Mouse (Mus musculus) intestine, embryonic 15.5 days (tissue): ENCODE results near the gene Pkdcc. TPM values are rescaled to one million over a fixed set of nuclear protein-coding genes. Genes with fewer than 3 reads are reported as not detected.

Source experiments
- ATAC-seq: fragments of 200-750 bp; cut with Nextera tagmentation; 2 replicates; pipeline ENCODE4 v1.8.0; 2017; ENCODE audit warnings: moderate TSS enrichment, moderate library complexity
- H3K27ac ChIP-seq: fragments of 300-500 bp; sonication (generic); 2 replicates; pipeline ENCODE4 v1.5.1; 2015; ENCODE audit warnings: mild to moderate bottlenecking, inconsistent platforms
- H3K27me3 ChIP-seq: fragments of 300-500 bp; sonication (generic); replicated peaks from 2 replicates; pipeline ENCODE4 v1.6.1; 2015; ENCODE audit warnings: inconsistent platforms
- H3K36me3 ChIP-seq: fragments of 300-500 bp; sonication (generic); 2 replicates; pipeline ENCODE4 v1.6.1; 2015; ENCODE audit warnings: inconsistent platforms
- H3K4me1 ChIP-seq: fragments of 300-500 bp; sonication (generic); replicated peaks from 2 replicates; pipeline ENCODE4 v1.6.1; 2015; ENCODE audit warnings: inconsistent platforms
- H3K4me2 ChIP-seq: fragments of 300-500 bp; sonication (generic); replicated peaks from 2 replicates; pipeline ENCODE4 v1.6.1; 2015; ENCODE audit warnings: mild to moderate bottlenecking, inconsistent platforms
- H3K4me3 ChIP-seq: fragments of 300-500 bp; sonication (generic); replicated peaks from 2 replicates; pipeline ENCODE4 v1.5.1; 2015; ENCODE audit warnings: inconsistent platforms
- H3K9ac ChIP-seq: fragments of 300-500 bp; sonication (generic); 2 replicates; pipeline ENCODE4 v1.6.1; 2015; ENCODE audit warnings: inconsistent platforms
- H3K9me3 ChIP-seq: fragments of 300-500 bp; sonication (generic); 2 replicates; pipeline ENCODE4 v1.6.1; 2016; ENCODE audit warnings: inconsistent platforms
- WGBS: fragments of 180-500 bp; shearing (Covaris S2); methylation state at CpG from one replicate; pipeline ENCODE4 v1.1.7; 2015; 5-methylcytosine and 5-hydroxymethylcytosine counted together
- polyA plus RNA-seq: library from polyadenylated mRNA; unstranded; fragments of >200 nt; fragmentation: Nextera tagmentation; extraction: Ambion mirVana; gene quantifications from 2 replicates; pipeline ENCODE4 v1.2.1, GENCODE M21; 2015

The Pkdcc gene
- polyA plus RNA-seq, result 26.9 and 28.4 TPM in 2 replicates

DNA sequence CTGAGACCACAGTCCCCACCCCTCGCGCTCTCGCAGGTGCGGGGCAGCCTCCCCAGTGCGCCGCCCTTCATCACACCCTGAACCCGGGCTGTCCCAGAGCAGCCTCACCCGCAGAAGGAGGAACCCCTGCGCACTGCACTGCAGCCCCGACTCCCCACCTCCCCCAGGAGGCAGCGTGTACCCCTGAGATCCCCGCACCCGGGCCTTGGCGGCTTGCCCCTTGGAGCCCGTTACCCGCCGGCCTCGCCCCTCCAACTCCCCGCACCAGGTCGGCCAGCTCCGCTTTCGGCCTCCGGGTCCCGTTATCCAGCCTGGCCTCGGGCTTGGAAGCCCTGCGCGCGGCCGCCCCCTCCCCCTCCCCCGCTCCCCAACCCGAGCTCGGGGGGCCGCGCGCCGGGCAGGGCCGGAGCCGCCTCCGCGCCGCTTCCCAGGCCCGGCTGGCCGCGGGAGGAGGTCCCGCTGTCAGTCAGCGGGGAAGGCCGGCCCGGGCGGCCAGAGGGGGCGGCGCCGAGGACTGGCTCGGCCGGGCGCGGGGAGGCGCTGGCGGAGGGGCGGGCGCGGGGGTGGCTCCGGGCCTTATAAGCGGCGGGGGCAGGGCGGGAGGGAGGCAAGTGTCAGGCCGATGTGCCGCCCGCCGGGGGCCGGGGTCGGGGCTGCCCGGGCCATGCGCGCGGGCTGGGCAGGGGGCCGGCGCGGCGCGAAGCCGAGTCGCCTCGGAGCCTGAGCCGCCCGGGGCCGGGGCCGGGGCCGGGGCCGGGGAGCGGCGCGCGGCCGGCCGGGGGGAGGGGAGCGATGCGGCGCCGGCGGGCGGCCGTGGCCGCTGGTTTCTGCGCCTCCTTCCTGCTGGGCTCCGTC, at the start of gene Pkdcc:
Gene Pkdcc (plus strand): TSS at position 619 of the 855 bp plus-strand sequence.
- no peaks in the 10 kb centered on the region; the same call in 1 of the 2 replicates for H3K36me3 ChIP-seq
- peak within 1 kb of the TSS; percentile 90 for H3K4me2 ChIP-seq
- peaks cover 37% of the 10 kb centered on the region for H3K4me1 ChIP-seq
- peak within 1 kb of the TSS; percentile 96 for H3K4me3 ChIP-seq
- H3K27me3 ChIP-seq, result no peaks in the 10 kb centered on the region
- under 1% methylated on average over 53 of the region's 105 CpGs for WGBS
- peak within 1 kb of the TSS; percentile 89 for H3K27ac ChIP-seq
- H3K9me3 ChIP-seq, result no peaks in the 10 kb centered on the region
- ATAC-seq, result peak; percentile 91
- H3K9ac ChIP-seq, result peak within 1 kb of the TSS; percentile 100

DNA sequence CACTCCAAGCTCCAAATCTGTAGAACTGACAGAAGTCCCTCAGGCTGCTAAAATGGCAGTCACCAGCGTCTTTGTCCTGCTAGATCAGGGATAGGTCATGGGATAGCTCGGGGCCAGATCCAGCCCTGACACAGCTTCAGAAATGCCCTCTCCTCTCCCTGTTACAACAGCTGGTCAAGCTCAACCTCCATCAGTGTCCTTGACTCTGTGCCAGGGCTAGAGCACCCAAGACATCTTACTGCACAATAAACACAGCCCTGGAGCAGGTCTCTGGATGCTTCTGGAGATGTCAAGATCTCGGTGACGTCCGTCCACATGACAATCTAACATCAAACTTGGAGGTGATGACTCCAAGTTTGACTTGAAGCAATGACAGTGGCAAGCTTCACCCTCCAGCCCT, 48.9 kb upstream of the Pkdcc start:
- ATAC-seq, result no peak
- Histone ChIP-seq H3K36me3 (no peaks in the 10 kb centered on the region), H3K9me3 (no peaks in the 10 kb centered on the region), H3K9ac (no peak overlapping the region), H3K4me3 (no peak overlapping the region), H3K27ac (no peak overlapping the region), H3K4me1 (peaks cover 19% of the 10 kb centered on the region), H3K27me3 (peaks cover 6% of the 10 kb centered on the region; the same call in 1 of the 2 replicates), H3K4me2 (0 out of 2 replicates have a peak overlapping the region, but pooled peaks have one; percentile 9)
- WGBS, result 68% methylated on average over 5 of the region's 5 CpGs

DNA sequence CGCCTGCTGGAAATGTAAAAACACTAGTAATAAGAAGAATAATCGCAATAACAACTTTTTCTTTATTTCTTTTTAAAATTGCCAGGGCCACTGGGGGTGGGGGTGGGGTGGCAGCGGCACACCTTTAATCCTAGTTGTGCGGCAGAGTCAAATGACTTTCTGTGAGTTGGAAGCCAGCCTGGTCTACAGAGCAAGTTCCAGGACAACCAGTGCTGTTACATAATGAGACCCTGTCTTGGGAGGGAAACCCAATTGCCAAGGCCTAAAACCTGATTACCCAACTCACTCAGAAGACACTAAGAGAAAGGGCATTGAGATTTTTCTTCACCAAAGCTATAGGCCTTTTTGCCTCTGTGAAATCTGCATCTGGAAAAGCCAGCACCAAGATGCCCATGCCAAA, 38.9 kb upstream of the Pkdcc start:
- Histone ChIP-seq H3K27me3 (no peaks in the 10 kb centered on the region), H3K9me3 (no peaks in the 10 kb centered on the region), H3K4me1 (0 out of 2 replicates have a peak, but pooled peaks cover 3% of the 10 kb centered on the region), H3K36me3 (no peaks in the 10 kb centered on the region), H3K4me2 (no peak overlapping the region), H3K27ac (no peak overlapping the region), H3K4me3 (no peak overlapping the region), H3K9ac (no peak overlapping the region)
- WGBS, result 88% methylated on average over 4 of the region's 4 CpGs
- no peak for ATAC-seq

DNA sequence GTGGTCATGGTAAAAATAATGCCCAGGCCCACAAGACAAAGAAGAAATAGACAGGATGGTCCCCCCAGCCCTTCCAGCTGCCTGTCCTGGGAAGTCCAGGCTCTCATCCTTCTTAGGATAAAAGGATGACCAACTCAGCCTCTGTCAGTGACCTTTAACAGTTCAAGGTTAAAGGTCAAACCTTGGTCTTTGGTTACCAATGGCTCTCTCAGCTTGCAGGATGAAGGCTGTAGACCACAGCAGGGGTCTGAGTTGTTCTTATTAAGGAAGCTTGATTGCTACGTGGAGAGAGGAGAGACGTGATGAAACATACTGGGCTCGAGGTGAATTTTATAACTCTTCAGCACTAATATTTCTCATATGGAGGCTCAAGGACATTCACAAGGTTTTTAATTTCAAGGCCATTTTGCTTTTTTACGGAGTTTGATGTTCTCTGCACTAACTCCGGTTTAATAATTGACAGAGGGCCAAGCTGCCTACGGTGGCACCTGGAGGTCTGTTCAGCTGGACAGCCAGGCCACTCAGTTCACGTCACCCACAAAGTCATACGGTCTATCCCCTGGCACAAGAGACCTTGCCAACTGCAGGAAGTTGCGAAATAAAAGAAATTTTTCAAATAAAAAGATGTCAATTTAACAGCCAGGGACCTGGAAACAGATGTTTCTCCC, 36.5 kb upstream of the Pkdcc start:
- Histone ChIP-seq H3K9me3 (no peaks in the 10 kb centered on the region), H3K4me2 (no peak overlapping the region), H3K4me3 (no peak overlapping the region), H3K36me3 (no peaks in the 10 kb centered on the region), H3K27me3 (no peaks in the 10 kb centered on the region), H3K27ac (no peak overlapping the region), H3K4me1 (peaks cover 3% of the 10 kb centered on the region; the same call in 1 of the 2 replicates), H3K9ac (no peak overlapping the region)
- WGBS, result 59% methylated on average over 9 of the region's 9 CpGs
- peak; percentile 78 for ATAC-seq

DNA sequence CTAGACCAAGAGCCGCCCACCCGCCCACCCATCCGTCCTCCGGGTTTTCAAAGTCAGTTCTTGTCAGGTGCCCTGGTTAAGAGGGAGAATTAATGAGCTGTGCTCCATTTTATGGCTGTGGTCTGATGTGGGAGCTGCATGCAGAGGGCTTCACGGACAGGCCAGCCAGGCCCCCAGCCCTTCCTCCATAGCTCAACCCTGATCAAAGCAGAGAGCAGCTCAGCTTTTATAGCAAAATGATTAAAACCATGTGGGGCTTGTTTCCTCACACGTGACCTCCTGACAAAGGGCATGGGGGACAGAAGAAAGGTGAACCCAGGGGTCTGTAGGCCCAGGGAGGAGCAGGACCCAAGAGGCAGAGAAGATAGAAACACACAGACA, 36.0 kb upstream of the Pkdcc start:
- H3K4me2 ChIP-seq, result no peak overlapping the region
- no peak overlapping the region for H3K27ac ChIP-seq
- 0 out of 2 replicates have a peak, but pooled peaks have one; percentile 23 for ATAC-seq
- H3K36me3 ChIP-seq, result no peaks in the 10 kb centered on the region
- WGBS, result 56% methylated on average over 6 of the region's 6 CpGs
- H3K9me3 ChIP-seq, result no peaks in the 10 kb centered on the region
- no peak overlapping the region for H3K9ac ChIP-seq
- no peak overlapping the region for H3K4me3 ChIP-seq
- peaks cover 3% of the 10 kb centered on the region; the same call in 1 of the 2 replicates for H3K4me1 ChIP-seq
- no peaks in the 10 kb centered on the region for H3K27me3 ChIP-seq

DNA sequence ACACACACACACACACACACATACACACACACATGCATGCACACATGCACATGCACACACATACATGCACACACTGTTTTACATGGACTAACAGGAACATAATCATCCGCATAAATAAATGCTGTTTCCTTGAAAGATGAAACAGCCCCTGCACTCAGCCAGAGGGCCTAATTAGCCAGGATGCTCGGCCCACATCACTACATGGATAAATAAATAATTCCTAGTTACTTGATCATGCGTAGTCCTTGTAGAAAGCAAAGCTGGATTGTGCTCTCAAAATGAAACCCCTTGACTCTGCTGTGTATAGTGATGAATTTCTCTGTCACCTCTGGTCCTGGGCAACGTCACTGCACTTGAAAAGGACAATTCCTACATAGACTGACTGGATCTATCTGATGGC, 35.5 kb upstream of the Pkdcc start:
- Histone ChIP-seq H3K4me1 (peaks cover 3% of the 10 kb centered on the region; the same call in 1 of the 2 replicates), H3K4me3 (no peak overlapping the region), H3K27ac (no peak overlapping the region), H3K9me3 (no peaks in the 10 kb centered on the region), H3K27me3 (no peaks in the 10 kb centered on the region), H3K9ac (no peak overlapping the region), H3K4me2 (no peak overlapping the region), H3K36me3 (no peaks in the 10 kb centered on the region)
- ATAC-seq, result no peak
- 79% methylated on average over 4 of the region's 4 CpGs for WGBS

DNA sequence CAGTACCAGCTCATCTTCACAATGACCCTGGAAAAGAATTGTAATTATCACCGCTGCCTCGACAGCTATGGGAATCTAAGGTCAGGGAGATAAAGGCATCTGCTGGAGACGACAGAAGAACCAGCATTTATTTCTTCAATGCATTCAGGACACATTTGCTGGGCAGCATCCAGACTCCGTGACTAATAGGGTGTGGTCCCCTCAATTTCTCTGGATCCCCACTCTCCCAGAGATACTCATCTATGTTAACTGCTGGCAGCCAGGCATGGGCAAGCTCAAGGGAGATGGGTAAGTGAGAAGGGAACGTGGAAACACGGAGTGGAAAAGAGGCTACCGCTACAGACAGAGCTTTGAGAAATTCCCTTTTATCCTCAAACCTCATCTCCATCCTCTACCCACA, 34.0 kb upstream of the Pkdcc start:
- no peaks in the 10 kb centered on the region for H3K36me3 ChIP-seq
- H3K9me3 ChIP-seq, result no peaks in the 10 kb centered on the region
- no peak overlapping the region for H3K27ac ChIP-seq
- no peak overlapping the region for H3K4me3 ChIP-seq
- H3K4me2 ChIP-seq, result no peak overlapping the region
- no peak for ATAC-seq
- H3K4me1 ChIP-seq, result peaks cover 3% of the 10 kb centered on the region; the same call in 1 of the 2 replicates
- no peak overlapping the region for H3K9ac ChIP-seq
- 71% methylated on average over 7 of the region's 7 CpGs for WGBS
- no peaks in the 10 kb centered on the region for H3K27me3 ChIP-seq

DNA sequence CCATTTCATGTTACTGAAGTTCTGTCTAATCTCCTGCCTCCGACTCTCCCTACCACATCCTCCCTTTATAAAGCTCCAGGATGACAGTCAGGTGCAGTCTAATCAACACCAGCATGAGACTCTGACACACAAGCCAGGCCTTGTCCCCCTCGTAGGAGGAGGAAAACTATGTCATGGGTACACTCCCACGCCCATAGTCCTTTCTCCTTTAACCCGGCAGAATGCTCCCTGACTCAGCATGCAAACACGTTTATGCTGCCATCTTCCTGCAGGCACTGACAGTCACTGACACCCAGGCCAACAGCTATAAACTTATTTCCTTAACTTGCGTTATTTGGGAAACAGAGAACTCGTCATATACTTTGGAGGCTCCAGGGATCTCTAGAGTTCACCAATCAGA, 33.5 kb upstream of the Pkdcc start:
- H3K9ac ChIP-seq, result no peak overlapping the region
- ATAC-seq, result peak; percentile 54
- no peaks in the 10 kb centered on the region for H3K36me3 ChIP-seq
- no peak overlapping the region for H3K4me2 ChIP-seq
- peaks cover 3% of the 10 kb centered on the region; the same call in 1 of the 2 replicates for H3K4me1 ChIP-seq
- no peak overlapping the region for H3K4me3 ChIP-seq
- 52% methylated on average over 7 of the region's 7 CpGs for WGBS
- no peaks in the 10 kb centered on the region for H3K9me3 ChIP-seq
- H3K27me3 ChIP-seq, result no peaks in the 10 kb centered on the region
- H3K27ac ChIP-seq, result no peak overlapping the region

DNA sequence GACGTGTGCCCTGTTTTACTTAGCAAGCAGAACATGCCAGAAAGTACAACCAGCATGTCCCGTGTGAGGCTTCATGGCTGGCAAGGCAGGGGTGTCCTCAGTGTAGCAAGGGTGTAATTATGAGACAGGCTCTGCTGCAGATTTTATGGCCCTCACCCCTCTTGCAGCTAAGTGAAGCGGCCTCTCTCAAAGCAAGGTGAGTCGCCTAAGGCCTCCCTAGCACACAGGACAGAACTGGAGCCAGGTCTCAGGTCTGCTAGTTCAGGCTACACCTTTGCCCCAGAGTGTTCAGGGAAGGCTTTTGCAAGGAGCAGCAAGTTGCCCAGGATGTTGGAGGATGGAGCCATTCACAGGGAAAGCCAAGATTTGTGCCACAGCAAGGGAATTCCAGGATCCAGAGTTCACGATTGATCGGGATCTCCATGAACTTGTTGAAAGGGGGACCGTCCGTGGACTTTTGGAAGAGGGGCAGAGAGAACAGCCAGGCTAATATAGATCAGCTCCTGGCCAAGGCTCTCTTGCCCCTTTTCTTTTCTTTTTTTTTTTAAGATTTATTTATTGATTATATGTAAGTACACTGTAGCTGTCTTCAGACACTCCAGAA, 32.9 kb upstream of the Pkdcc start:
- Histone ChIP-seq H3K27me3 (no peaks in the 10 kb centered on the region), H3K4me2 (no peak overlapping the region), H3K27ac (no peak overlapping the region), H3K4me1 (peaks cover 3% of the 10 kb centered on the region; the same call in 1 of the 2 replicates), H3K9me3 (no peaks in the 10 kb centered on the region), H3K9ac (no peak overlapping the region), H3K36me3 (no peaks in the 10 kb centered on the region), H3K4me3 (no peak overlapping the region)
- WGBS, result 73% methylated on average over 8 of the region's 8 CpGs
- ATAC-seq, result peak; percentile 39

DNA sequence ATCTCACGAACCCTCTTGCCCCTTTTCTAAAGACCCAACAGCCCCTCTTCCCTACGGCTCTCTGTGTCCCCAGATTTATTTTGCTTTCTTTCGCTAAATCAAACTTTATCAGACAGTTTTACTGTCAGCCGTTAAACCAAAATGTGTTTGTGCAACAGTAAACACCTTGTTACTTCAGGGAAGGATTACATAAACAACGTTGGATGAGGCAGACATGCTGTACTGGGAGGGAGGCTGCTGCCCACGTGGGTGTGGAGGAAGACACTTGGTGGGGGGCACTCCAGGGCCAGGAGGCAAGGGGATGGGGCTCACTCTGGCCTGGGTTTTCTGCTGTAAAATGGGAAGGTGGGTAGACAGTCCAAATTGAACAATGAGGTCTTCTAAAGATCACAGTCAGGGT, 32.3 kb upstream of the Pkdcc start:
- Histone ChIP-seq H3K9ac (no peak overlapping the region), H3K4me3 (no peak overlapping the region), H3K4me1 (peaks cover 3% of the 10 kb centered on the region; the same call in 1 of the 2 replicates), H3K36me3 (no peaks in the 10 kb centered on the region), H3K9me3 (no peaks in the 10 kb centered on the region), H3K27ac (no peak overlapping the region), H3K27me3 (no peaks in the 10 kb centered on the region), H3K4me2 (no peak overlapping the region)
- WGBS, result 54% methylated on average over 6 of the region's 6 CpGs
- ATAC-seq, result no peak

DNA sequence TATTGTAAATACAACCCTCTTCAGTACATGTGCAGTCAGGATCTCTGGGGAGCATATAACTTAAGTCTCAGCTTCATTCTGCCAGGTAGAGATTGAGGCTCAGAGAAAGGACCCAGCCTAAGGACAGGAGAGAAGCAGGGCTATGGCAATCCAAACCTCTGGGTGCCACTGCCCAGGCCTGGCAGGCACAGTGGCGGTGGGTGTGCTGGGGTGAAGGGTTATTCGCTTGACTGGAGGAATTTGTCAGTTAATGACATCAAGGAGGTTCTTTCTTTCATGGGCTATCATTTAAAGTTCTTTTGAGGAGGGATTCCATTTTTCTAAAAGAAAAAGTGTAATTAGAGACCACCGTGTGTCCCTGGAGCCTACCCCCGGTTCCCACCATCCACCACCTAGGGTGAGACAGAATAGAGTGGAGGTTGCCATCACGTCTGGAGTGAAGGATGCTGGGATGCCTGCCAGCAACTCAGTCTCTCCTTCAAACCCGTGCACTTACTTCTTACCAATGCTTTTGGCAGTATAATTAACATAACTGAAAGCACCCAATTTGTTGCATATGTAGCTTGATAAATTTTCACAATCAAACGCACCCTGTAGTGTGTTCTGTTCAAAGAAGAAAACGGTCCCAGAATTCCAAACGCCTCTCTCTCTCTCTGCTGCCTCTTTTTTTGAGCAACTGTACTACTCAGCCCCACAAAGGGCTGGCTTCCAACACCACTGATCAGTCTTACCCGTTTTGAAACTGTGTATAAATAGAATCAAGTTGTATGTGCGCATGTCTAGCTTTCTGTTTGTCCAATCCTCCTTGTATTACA, 27.1 kb upstream of the Pkdcc start:
- Histone ChIP-seq H3K9me3 (no peaks in the 10 kb centered on the region), H3K4me3 (no peak overlapping the region), H3K4me1 (no peaks in the 10 kb centered on the region; the same call in 1 of the 2 replicates), H3K27me3 (no peaks in the 10 kb centered on the region), H3K27ac (no peak overlapping the region), H3K36me3 (no peaks in the 10 kb centered on the region), H3K4me2 (no peak overlapping the region), H3K9ac (no peak overlapping the region)
- WGBS, result 65% methylated on average over 11 of the region's 11 CpGs
- no peak for ATAC-seq
